Mouse (Mus musculus) stomach, postnatal 0 days (tissue): ENCODE measurements around the gene Kdm2b. TPM values are rescaled to one million over a fixed set of nuclear protein-coding genes. Genes with fewer than 3 reads are reported as not detected.

Source experiments
- ATAC-seq: fragments of 200-750 bp; cut with Nextera tagmentation; 2 replicates; pipeline ENCODE4 v1.8.0; 2017; ENCODE audit not compliant: low FRiP score, low TSS enrichment
- DNase-seq: peaks from one replicate; pipeline ENCODE4 v3.0.0-alpha.2; 2016; ENCODE audit warnings: low spot score
- H3K27ac ChIP-seq: fragments of 300-500 bp; sonication (generic); replicated peaks from 2 replicates; pipeline ENCODE4 v1.5.1; 2014; ENCODE audit warnings: mild to moderate bottlenecking, control low read depth
- H3K27me3 ChIP-seq: fragments of 300-500 bp; sonication (generic); 2 replicates; pipeline ENCODE4 v1.6.1; 2014; ENCODE audit warnings: low read length; ENCODE audit not compliant: control insufficient read depth, insufficient read depth
- H3K36me3 ChIP-seq: fragments of 300-500 bp; sonication (generic); 2 replicates; pipeline ENCODE4 v1.6.1; 2014; ENCODE audit warnings: low read length, mixed read lengths; ENCODE audit not compliant: control insufficient read depth, insufficient read depth
- H3K4me1 ChIP-seq: fragments of 300-500 bp; sonication (generic); replicated peaks from 2 replicates; pipeline ENCODE4 v1.6.1; 2014; ENCODE audit warnings: antibody characterized with exemption; ENCODE audit not compliant: control insufficient read depth, insufficient read depth
- H3K4me2 ChIP-seq: fragments of 300-500 bp; sonication (generic); replicated peaks from 2 replicates; pipeline ENCODE4 v1.6.1; 2014; ENCODE audit warnings: low read depth, mild to moderate bottlenecking, control low read depth, moderate library complexity
- H3K4me3 ChIP-seq: fragments of 300-500 bp; sonication (generic); 2 replicates; pipeline ENCODE4 v1.5.1; 2014; ENCODE audit warnings: low read depth, low read length, control low read depth
- H3K9ac ChIP-seq: fragments of 300-500 bp; sonication (generic); 2 replicates; pipeline ENCODE4 v1.6.1; 2014; ENCODE audit warnings: mild to moderate bottlenecking, low read length, control low read depth, mixed read lengths
- H3K9me3 ChIP-seq: fragments of 300-500 bp; sonication (generic); 2 replicates; pipeline ENCODE4 v1.6.1; 2016; ENCODE audit warnings: low read length; ENCODE audit not compliant: control insufficient read depth
- CTCF ChIP-seq: IDR thresholded peaks from 2 replicates; pipeline ENCODE4 v1.5.1; 2016; ENCODE audit warnings: antibody characterized with exemption, low read depth, mild to moderate bottlenecking, moderate library complexity
- EP300 ChIP-seq: optimal IDR thresholded peaks from 2 replicates; pipeline ENCODE3; 2016; ENCODE audit warnings: antibody characterized with exemption
- WGBS: fragments of 180-500 bp; shearing (Covaris S2); extraction: QIAGEN DNeasy Blood & Tissue Kit; methylation state at CpG from one replicate; pipeline ENCODE4 v1.1.7; 2014; 5-methylcytosine and 5-hydroxymethylcytosine counted together
- polyA plus RNA-seq: library from polyadenylated mRNA; unstranded; fragments of >200 nt; fragmentation: Nextera tagmentation; extraction: Ambion mirVana; gene quantifications from 2 replicates; pipeline ENCODE4 v1.2.1, GENCODE M21; 2015

The Kdm2b gene
- polyA plus RNA-seq, 1 experiment from 2014 or later = 15.5 TPM

- H3K27me3 ChIP-seq = no peaks in the 10 kb centered on the region
- no peak for TF ChIP-seq EP300
- no peak for TF ChIP-seq CTCF
- H3K4me1 ChIP-seq = no peaks in the 10 kb centered on the region
- no peaks in the 10 kb centered on the region for H3K36me3 ChIP-seq
- H3K4me2 ChIP-seq = no peak overlapping the region
- no peak overlapping the region for H3K4me3 ChIP-seq
- WGBS = 79% methylated on average over 6 of the region's 6 CpGs
- DNase-seq (no peak), ATAC-seq (no peak)
- H3K9me3 ChIP-seq = no peaks in the 10 kb centered on the region
- no peak overlapping the region for H3K27ac ChIP-seq
- H3K9ac ChIP-seq = no peak overlapping the region
These were observed 34.7 kb upstream of the Kdm2b start for GRCm38 (mm10) chr5:123024312-123024711.

DNA sequence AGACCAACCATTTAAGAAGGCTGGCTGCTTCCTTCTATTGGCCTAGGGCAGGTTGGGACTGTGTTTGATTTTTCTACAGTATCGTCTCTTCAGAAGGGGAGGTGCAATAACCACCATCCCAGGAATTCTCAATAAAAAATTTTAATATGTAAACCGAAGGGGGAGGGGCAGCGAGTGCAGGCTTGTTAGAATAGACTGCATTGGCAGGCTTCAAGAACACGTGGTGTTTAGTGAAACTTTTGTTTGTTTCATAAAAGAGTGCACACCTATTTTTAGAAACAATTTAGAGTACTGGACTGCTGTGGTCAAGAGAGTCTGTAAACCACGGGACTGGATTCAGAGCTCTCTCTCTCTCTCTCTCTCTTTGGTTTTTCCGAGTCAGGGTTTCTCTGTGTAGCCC is 33.4 kb upstream of the Kdm2b start:
- Histone ChIP-seq H3K4me1 (no peaks in the 10 kb centered on the region), H3K9ac (no peak overlapping the region), H3K4me2 (no peak overlapping the region), H3K27ac (no peak overlapping the region), H3K27me3 (no peaks in the 10 kb centered on the region), H3K36me3 (no peaks in the 10 kb centered on the region), H3K4me3 (no peak overlapping the region), H3K9me3 (no peaks in the 10 kb centered on the region)
- TF ChIP-seq CTCF (no peak), EP300 (no peak)
- no peak for ATAC-seq
- DNase-seq = no peak
- WGBS = 68% methylated on average over 6 of the region's 6 CpGs

GRCm38 (mm10) chr5:123021438-123021837 is 31.8 kb upstream of the Kdm2b start:
- Histone ChIP-seq H3K4me2 (no peak overlapping the region), H3K9me3 (no peaks in the 10 kb centered on the region), H3K9ac (no peak overlapping the region), H3K36me3 (no peaks in the 10 kb centered on the region), H3K27ac (no peak overlapping the region), H3K4me3 (no peak overlapping the region), H3K27me3 (no peaks in the 10 kb centered on the region), H3K4me1 (0 out of 2 replicates have a peak, but pooled peaks cover 4% of the 10 kb centered on the region)
- ATAC-seq (no peak), DNase-seq (no peak)
- 88% methylated on average over 7 of the region's 7 CpGs for WGBS
- TF ChIP-seq EP300 (no peak), CTCF (no peak)

DNA sequence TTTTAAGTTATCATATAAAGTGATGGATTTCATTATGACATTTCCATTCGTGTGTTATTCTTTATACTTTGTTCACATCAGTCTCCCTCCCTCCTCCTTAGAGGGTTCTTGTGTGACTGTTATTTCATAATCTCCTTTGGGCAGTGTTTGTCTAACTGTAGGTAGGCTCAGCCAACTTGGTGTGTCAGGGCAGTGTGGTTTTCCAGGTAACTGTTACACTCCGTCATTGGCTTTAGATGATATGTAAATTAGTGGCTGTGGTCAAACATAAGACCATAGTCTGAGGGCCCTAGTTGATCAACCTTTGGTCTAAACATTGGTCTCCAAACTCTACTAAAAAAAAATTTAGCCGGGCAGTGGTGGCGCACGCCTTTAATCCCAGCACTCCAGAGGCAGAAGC is 30.8 kb upstream of the Kdm2b start:
- H3K9ac ChIP-seq = no peak overlapping the region
- 0 out of 2 replicates have a peak, but pooled peaks cover 4% of the 10 kb centered on the region for H3K4me1 ChIP-seq
- H3K4me2 ChIP-seq = no peak overlapping the region
- WGBS = 81% methylated on average over 5 of the region's 5 CpGs
- no peaks in the 10 kb centered on the region for H3K9me3 ChIP-seq
- no peak overlapping the region for H3K27ac ChIP-seq
- ATAC-seq (no peak), DNase-seq (no peak)
- TF ChIP-seq EP300 (no peak), CTCF (no peak)
- H3K27me3 ChIP-seq = no peaks in the 10 kb centered on the region
- H3K36me3 ChIP-seq = no peaks in the 10 kb centered on the region
- no peak overlapping the region for H3K4me3 ChIP-seq

- Histone ChIP-seq H3K9me3 (no peaks in the 10 kb centered on the region), H3K4me3 (no peak overlapping the region), H3K9ac (no peak overlapping the region), H3K36me3 (no peaks in the 10 kb centered on the region), H3K4me2 (0 out of 2 replicates have a peak overlapping the region, but pooled peaks have one; percentile 23), H3K27ac (peak overlapping the region; percentile 69; the same call in 1 of the 2 replicates), H3K27me3 (no peaks in the 10 kb centered on the region), H3K4me1 (peaks cover 4% of the 10 kb centered on the region; the same call in 1 of the 2 replicates)
- ATAC-seq (no peak), DNase-seq (no peak)
- WGBS = 48% methylated on average over 10 of the region's 10 CpGs
- no peak for TF ChIP-seq CTCF
- no peak for TF ChIP-seq EP300
These were observed 29.9 kb upstream of the Kdm2b start for GRCm38 (mm10) chr5:123019336-123020016.

- Histone ChIP-seq H3K4me3 (no peak overlapping the region), H3K9ac (no peak overlapping the region), H3K36me3 (no peaks in the 10 kb centered on the region), H3K9me3 (no peaks in the 10 kb centered on the region), H3K27me3 (no peaks in the 10 kb centered on the region), H3K27ac (no peak overlapping the region), H3K4me1 (peaks cover 7% of the 10 kb centered on the region; the same call in 1 of the 2 replicates), H3K4me2 (no peak overlapping the region)
- 73% methylated on average over 4 of the region's 4 CpGs for whole genome bisulfite sequencing
- TF ChIP-seq CTCF (no peak), EP300 (no peak)
- DNase-seq = no peak
- no peak for ATAC-seq
These were observed 27.9 kb upstream of the Kdm2b start for GRCm38 (mm10) chr5:123017504-123017903.
